Mouse (Mus musculus) lung, adult 2 months (tissue): Measurements from ENCODE around the gene Rrp1.

Experiments used
- CTCF ChIP-seq: fragments of 200-500 bp; IDR thresholded peaks from 2 replicates; pipeline ENCODE4 v1.5.1; 2011; ENCODE audit warnings: mild to moderate bottlenecking, low read length, control low read depth; ENCODE audit not compliant: insufficient read depth
- POLR2A ChIP-seq: fragments of 200-500 bp; IDR thresholded peaks from 2 replicates; pipeline ENCODE4 v1.6.1; 2011; ENCODE audit warnings: low read depth, mild to moderate bottlenecking, control low read depth, low read length, borderline replicate concordance; ENCODE audit errors: extremely low read depth

DNA sequence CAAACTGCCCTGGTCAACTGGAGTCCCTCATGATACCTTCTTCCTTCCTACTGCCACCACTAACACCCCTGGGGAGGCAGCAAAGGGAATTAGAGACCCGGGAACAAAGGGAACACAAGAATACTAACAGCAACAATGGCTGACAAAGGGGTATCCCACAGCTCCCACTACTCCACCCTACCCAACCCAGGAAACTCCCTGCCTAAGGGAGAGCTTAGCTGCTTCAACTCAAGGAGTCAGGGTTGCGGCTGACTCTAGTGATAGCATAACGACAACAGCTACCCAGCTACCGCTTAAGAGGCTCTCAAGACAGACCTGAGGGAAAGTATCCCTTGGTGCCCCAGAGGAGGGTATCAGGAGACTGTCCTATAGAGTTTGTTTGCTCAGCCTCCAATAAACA is 45.3 kb downstream of the Rrp1 start:
- TF ChIP-seq CTCF (no peak), POLR2A (no peak)
